Mouse (Mus musculus) hindbrain, embryonic 10.5 days (tissue): ENCODE measurements at regions not wholly inside any gene's neighbourhood (a gene's known extent, or its start where the extent isn't known, plus 50 kb on each side); places are given as distances from the start of the nearest gene placed in this dataset.
A peak's percentile ranks its signal among the peaks of the same experiment; 100 is the strongest.

Experiments used
- DNase-seq: peaks from one replicate; pipeline ENCODE4 v3.0.0-alpha.2; 2017; ENCODE audit warnings: low spot score
- H3K27ac ChIP-seq: fragments of 300-500 bp; sonication (generic); 2 replicates; pipeline ENCODE4 v1.5.1; 2016; ENCODE audit warnings: mild to moderate bottlenecking, moderate library complexity
- H3K27me3 ChIP-seq: fragments of 300-500 bp; sonication (generic); 2 replicates; pipeline ENCODE4 v1.6.1; 2016; ENCODE audit warnings: mild to moderate bottlenecking; ENCODE audit not compliant: poor library complexity, insufficient read depth, severe bottlenecking
- H3K36me3 ChIP-seq: fragments of 300-500 bp; sonication (generic); 2 replicates; pipeline ENCODE4 v1.6.1; 2016; ENCODE audit warnings: mild to moderate bottlenecking, moderate library complexity
- H3K4me1 ChIP-seq: fragments of 300-500 bp; sonication (generic); replicated peaks from 2 replicates; pipeline ENCODE4 v1.6.1; 2016; ENCODE audit warnings: mild to moderate bottlenecking
- H3K4me3 ChIP-seq: fragments of 300-500 bp; sonication (generic); 2 replicates; pipeline ENCODE4 v1.5.1; 2016; ENCODE audit warnings: mild to moderate bottlenecking, moderate library complexity
- H3K9me3 ChIP-seq: fragments of 300-500 bp; sonication (generic); 2 replicates; pipeline ENCODE4 v1.6.1; 2016; ENCODE audit warnings: mild to moderate bottlenecking, moderate library complexity
- WGBS: fragments of 180-500 bp; shearing (Covaris S2); methylation state at CpG from one replicate; pipeline ENCODE4 v1.1.7; 2016; 5-methylcytosine and 5-hydroxymethylcytosine counted together

DNA sequence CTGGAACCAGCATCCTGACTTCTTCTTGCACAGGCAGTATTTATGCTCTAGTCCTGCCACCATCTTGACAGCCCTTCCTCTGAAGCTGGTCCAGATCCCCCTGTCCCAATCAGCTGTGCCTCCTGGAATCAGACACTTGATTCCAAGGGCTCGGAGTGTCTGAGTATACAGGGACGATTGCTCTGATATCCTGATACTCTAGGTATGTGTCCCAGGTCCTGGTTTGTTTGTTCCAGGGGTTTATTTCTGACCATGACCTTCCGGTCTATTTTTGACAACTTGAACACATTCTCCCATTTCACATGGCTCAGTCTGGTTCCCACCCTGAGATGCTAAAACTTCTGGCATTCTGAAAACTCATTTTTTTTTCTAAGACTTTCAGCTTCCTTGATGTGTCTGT is 85.8 kb upstream of the 1700025G04Rik start:
- no peak overlapping the region for H3K4me3 ChIP-seq
- no peak overlapping the region for H3K27ac ChIP-seq
- H3K9me3 ChIP-seq = no peaks in the 10 kb centered on the region
- peaks cover 6% of the 10 kb centered on the region; the same call in 1 of the 2 replicates for H3K4me1 ChIP-seq
- 94% methylated on average over 3 of the region's 3 CpGs for WGBS
- H3K27me3 ChIP-seq = no peaks in the 10 kb centered on the region
- no peak for DNase-seq
- no peaks in the 10 kb centered on the region for H3K36me3 ChIP-seq

DNA sequence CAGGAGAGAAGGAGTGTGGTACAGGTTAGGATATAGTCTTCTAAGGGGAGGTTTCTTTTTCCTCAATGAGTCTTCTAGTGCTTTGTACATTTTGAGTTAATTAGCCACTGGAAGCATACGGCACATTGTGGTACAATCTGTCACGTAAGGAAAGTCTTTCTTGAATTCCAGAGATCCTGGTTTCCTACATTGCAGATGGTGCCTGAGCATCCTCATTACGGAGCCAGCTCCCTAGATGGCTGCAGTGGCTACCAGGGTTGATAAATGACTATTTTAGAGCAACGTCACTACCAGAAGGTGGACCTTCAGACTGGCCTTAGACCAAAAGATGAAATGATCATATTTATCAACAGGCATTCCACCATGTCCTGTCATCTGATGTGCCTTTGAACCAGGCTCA is 84.5 kb upstream of the 1700025G04Rik start:
- Histone ChIP-seq H3K4me1 (peaks cover 8% of the 10 kb centered on the region), H3K27me3 (no peaks in the 10 kb centered on the region), H3K4me3 (no peak overlapping the region), H3K9me3 (no peaks in the 10 kb centered on the region), H3K36me3 (no peaks in the 10 kb centered on the region), H3K27ac (no peak overlapping the region)
- DNase-seq = no peak
- 90% methylated on average over 4 of the region's 4 CpGs for WGBS

DNA sequence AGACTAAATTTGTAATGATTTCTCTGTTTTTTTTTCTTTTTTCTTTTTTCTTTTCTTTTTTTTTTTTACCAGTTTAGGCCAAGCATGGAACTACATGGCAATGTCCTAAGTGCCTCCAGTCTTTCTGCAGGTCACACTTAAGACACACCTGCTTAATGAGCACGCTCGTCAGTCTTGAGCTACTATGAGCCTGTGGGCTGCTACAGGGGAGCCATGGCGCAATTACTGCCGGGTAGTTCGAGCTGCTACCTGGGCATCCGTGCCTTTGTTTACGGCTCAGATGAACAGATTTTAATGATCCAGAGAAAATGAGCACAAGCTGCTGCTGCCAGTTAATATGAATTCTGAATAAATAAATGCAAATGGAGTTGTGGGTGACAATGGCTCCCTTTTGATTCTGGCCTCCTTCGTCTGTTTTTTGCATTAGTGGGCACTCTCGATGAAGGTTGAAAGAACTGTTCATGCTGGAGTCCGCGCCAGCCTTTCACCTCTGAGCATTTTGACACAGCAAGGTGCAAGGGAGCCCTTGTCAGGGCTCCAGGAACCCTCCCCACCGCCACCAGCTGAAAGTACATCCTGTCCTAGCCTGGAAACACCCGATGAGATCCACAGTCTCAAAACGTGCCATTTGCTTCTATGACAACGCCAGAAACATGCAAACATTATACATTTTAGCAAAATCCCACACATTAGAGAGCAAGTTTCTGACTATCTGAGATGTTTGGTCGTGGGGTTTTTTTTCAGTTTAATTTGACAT is 81.3 kb upstream of the 1700025G04Rik start:
- Histone ChIP-seq H3K27ac (no peak overlapping the region), H3K4me3 (no peak overlapping the region), H3K27me3 (no peaks in the 10 kb centered on the region), H3K36me3 (no peaks in the 10 kb centered on the region), H3K4me1 (peaks cover 10% of the 10 kb centered on the region), H3K9me3 (no peaks in the 10 kb centered on the region)
- no peak for DNase-seq
- WGBS = 76% methylated on average over 16 of the region's 16 CpGs

DNA sequence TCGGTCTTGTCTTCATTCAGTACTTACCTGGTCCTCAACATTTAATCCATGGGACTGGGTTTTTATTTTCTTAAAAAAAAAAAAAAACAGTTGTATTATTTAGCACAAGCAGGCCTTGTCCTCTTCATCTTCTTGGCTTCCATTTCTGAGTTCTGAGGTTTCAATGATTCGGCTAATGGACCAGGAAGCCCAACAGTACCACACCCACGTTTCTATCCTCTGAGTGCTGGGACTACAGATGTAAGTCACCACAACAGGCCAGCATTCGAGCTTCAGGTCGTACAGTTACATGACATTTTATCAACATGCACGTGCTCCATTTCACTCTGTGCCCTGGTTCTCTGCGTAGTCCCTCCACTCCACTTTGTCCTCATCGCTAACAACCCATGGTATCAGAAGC is 80.7 kb upstream of the 1700025G04Rik start:
- Histone ChIP-seq H3K36me3 (no peaks in the 10 kb centered on the region), H3K4me3 (no peak overlapping the region), H3K27me3 (no peaks in the 10 kb centered on the region), H3K4me1 (peaks cover 13% of the 10 kb centered on the region), H3K27ac (no peak overlapping the region), H3K9me3 (no peaks in the 10 kb centered on the region)
- WGBS = 92% methylated on average over 8 of the region's 8 CpGs
- DNase-seq = no peak

DNA sequence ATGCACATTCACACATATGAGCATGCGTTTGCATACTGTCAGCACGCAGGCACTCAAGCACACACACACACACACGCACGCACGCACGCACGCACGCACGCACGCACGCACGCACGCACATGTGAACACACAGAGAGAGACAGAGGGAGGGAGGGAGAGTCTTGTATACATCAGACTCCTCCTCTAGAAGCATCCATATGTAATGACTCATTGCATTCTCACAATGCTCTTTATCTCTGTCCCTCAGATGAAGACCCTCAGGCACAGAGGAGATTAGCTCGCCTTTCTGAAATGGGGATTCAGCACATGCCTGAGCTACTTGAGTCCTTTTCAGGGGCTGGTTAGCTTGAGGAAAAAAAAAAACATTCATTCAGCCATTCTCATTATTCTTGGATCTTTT is 79.6 kb upstream of the 1700025G04Rik start:
- peaks cover 24% of the 10 kb centered on the region for H3K4me1 ChIP-seq
- WGBS = 85% methylated on average over 14 of the region's 14 CpGs
- no peak for DNase-seq
- no peaks in the 10 kb centered on the region for H3K36me3 ChIP-seq
- no peaks in the 10 kb centered on the region for H3K9me3 ChIP-seq
- peak overlapping the region; percentile 43; the same call in 1 of the 2 replicates for H3K27ac ChIP-seq
- H3K27me3 ChIP-seq = no peaks in the 10 kb centered on the region
- H3K4me3 ChIP-seq = no peak overlapping the region

DNA sequence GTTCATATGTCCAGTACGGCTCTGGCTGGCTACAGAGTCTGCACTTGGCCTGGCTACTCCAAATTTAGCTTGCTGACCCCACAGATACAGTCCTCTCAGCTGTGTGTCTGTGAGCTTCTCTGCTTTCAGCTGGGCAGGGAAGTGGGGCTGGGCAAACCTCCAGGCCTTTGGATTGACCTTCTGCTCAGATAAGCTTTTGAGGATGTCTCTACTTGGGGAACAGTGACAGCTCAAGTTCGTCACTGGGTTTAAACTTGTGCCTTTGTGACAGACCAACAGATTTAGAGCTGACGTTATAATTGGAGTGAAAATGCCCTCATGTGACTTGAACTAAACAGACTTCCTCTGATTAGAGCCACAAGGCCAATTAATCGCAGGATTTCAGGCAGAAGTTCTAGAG is 78.4 kb upstream of the 1700025G04Rik start:
- Histone ChIP-seq H3K36me3 (no peaks in the 10 kb centered on the region), H3K9me3 (no peaks in the 10 kb centered on the region), H3K4me1 (peaks cover 30% of the 10 kb centered on the region), H3K27me3 (no peaks in the 10 kb centered on the region), H3K27ac (no peak overlapping the region), H3K4me3 (no peak overlapping the region)
- WGBS = 89% methylated on average over 4 of the region's 4 CpGs
- DNase-seq = no peak

DNA sequence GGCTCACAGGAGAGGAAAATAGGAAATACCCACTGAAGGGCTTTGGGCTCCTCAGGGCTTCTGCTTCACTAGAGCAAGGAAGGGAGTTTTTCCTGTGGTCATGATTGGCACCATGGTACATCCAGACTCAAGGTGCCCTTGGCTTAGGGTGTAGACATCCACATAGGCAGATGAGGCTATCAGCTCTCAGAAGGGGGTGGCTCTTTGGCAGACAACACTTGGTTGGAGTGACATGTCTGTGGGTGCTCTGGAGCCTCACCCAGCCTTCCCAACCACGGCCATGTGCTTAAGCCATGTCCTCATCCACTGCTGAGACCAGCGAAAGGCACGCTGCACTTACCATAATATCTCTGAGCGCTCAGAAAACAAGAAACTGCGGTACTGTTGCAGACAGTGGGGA is 77.8 kb upstream of the 1700025G04Rik start:
- 91% methylated on average over 5 of the region's 5 CpGs for WGBS
- Histone ChIP-seq H3K27ac (no peak overlapping the region; the same call in 1 of the 2 replicates), H3K4me3 (no peak overlapping the region), H3K9me3 (no peaks in the 10 kb centered on the region), H3K36me3 (no peaks in the 10 kb centered on the region), H3K4me1 (peaks cover 30% of the 10 kb centered on the region), H3K27me3 (no peaks in the 10 kb centered on the region)
- no peak for DNase-seq

DNA sequence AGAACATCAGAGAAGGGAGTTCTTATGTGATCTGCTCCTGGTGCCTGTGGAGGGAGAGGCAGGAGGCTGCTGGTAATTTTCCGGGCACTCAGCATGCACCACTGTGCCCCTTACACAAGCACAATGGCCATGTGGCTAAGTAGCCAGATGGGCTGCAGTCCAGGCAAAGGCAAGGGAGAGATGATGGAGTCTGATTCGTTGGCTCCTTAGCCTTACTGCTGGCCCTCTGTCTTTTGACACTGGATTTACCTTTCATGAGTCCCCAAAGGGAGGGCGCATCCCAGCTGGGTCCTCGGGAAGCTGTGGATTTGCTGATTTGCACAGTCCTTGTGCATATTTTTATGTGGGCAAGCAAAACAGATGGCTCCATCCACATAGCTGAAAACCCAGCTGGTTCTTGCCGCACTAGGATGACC is 75.6 kb upstream of the 1700025G04Rik start:
- Histone ChIP-seq H3K4me3 (no peak overlapping the region), H3K27me3 (no peaks in the 10 kb centered on the region), H3K36me3 (no peaks in the 10 kb centered on the region), H3K27ac (peak overlapping the region; percentile 82), H3K9me3 (no peaks in the 10 kb centered on the region), H3K4me1 (peaks cover 24% of the 10 kb centered on the region)
- peak; percentile 53 for DNase-seq
- WGBS = 55% methylated on average over 5 of the region's 5 CpGs

DNA sequence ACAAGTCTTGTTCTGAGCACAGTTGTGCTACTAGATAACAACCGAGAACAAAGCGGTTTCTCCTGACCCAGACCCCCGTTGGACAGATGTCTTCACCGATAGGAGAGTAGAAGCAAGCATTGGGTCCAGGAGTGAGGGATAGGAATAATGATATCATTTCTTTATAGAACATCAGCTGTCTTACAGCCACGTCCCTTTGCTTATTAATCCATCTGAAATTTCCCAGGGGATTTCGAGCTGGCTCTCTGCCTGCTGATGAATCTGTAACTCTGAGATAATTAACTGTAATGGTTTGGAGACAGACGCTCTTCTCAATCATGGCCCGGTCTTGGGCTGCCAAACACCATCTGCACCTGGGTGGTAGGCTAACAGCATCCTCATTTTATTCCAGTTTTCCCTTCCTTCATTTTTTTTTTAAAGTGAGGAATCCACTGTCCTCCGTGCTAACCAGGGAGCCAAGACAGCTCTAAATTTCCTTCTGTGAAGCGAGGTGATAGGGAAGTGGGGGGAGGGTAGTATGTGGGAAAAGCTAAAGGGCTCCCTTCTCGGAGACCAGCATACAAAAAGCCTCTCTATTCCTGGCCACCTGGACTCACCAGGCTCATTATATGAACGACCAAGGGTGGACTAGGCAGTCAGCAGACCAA is 75.0 kb upstream of the 1700025G04Rik start:
- Histone ChIP-seq H3K4me3 (no peak overlapping the region), H3K36me3 (no peaks in the 10 kb centered on the region), H3K27ac (peak overlapping the region; percentile 82), H3K9me3 (no peaks in the 10 kb centered on the region), H3K4me1 (peaks cover 24% of the 10 kb centered on the region), H3K27me3 (no peaks in the 10 kb centered on the region)
- DNase-seq = peak; percentile 8
- WGBS = 60% methylated on average over 12 of the region's 12 CpGs

DNA sequence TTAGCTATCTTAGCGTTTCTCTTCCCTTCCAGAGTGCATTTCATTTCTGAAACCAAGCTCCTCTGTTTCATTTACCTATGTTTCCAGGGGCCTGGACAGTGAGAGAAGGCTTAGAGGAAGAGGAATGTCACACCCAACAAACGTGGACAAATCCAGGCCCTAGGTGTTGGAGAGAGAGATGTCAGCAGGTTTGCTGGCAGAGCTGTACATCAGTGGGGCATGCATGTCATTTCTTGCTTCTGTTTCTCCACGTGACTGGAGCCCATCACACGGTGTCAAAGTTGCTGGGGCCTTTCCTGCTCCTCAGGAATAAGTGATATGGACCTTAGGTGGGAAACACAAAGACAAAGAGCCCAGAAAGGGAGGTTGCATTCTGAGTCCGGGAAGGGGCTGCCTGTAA is 74.3 kb upstream of the 1700025G04Rik start:
- no peaks in the 10 kb centered on the region for H3K27me3 ChIP-seq
- 78% methylated on average over 5 of the region's 5 CpGs for WGBS
- no peak for DNase-seq
- no peak overlapping the region for H3K4me3 ChIP-seq
- H3K36me3 ChIP-seq = no peaks in the 10 kb centered on the region
- peak overlapping the region; percentile 82 for H3K27ac ChIP-seq
- peaks cover 20% of the 10 kb centered on the region for H3K4me1 ChIP-seq
- H3K9me3 ChIP-seq = no peaks in the 10 kb centered on the region

DNA sequence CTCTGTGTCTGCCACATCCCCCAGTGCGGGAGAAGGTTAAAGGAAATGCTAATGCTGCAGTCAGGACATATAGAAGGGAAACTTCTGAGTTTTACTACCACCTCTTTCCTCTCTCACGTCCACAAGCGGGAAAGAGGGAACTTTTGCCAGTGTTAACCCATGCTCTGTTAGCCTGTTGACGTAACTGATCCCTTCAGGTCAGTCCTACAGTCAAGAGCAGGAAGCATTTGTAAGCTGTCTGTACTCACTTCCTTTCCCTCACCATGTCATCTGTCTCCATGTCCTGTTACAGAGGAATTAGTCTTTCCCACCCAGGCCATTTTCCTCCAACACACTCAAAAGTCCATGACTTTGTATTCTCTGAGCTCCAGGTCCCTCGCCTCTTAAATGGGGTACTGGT is 62.5 kb upstream of the 1700025G04Rik start:
- WGBS = 85% methylated on average over 5 of the region's 5 CpGs

DNA sequence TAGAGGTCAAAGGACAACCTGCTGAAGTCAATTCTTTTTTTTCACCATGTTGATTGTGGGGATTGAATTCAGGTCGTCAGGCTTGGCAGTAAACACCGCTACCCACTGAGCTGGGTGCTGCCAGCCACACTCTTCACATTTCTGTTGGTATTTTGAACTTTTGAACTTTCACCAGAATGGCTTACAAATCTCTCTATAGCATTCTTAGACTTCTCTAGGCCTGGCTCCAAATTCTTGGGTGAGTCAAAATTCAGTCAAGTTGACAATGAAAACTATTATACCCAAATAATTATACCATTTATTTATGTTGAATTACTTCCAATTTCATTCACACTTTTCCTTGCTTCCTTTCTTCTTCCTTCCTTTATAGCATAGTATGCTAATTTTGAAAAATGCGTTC is 58.8 kb upstream of the 1700025G04Rik start:
- no peak for DNase-seq
- Histone ChIP-seq H3K36me3 (no peaks in the 10 kb centered on the region), H3K27me3 (no peaks in the 10 kb centered on the region), H3K4me1 (no peaks in the 10 kb centered on the region), H3K9me3 (peaks cover 3% of the 10 kb centered on the region; the same call in 1 of the 2 replicates), H3K27ac (no peak overlapping the region), H3K4me3 (no peak overlapping the region)
- 76% methylated on average over 3 of the region's 3 CpGs for WGBS

More for the DNA sequence above, 62.5 kb upstream of the 1700025G04Rik start:
- Histone ChIP-seq H3K27ac (no peak overlapping the region), H3K4me1 (no peaks in the 10 kb centered on the region), H3K36me3 (no peaks in the 10 kb centered on the region), H3K27me3 (no peaks in the 10 kb centered on the region), H3K4me3 (no peak overlapping the region), H3K9me3 (no peaks in the 10 kb centered on the region)
- DNase-seq = no peak

DNA sequence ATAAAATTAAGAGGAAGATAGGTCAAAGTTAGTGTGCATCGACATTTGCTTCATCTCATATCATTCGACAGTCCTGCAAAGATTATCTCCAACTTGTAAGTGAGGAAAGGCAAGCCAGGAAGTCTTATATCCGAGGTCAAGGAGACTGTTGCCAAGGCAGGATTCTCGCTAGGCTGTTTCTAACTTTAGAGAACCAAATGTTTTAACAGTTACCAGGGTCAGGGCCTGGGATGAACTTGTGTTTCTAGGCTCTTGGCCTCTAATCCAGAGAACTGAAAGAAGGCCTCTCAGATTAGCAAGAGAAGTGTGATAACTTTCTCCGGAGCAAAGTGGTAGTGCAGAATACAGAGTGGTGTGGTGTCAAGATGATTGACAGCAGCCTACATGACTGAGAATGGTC is 50.2 kb upstream of the 1700025G04Rik start:
- Histone ChIP-seq H3K4me3 (no peak overlapping the region), H3K4me1 (no peaks in the 10 kb centered on the region), H3K9me3 (peaks cover 6% of the 10 kb centered on the region; the same call in 1 of the 2 replicates), H3K27ac (no peak overlapping the region), H3K27me3 (no peaks in the 10 kb centered on the region), H3K36me3 (no peaks in the 10 kb centered on the region)
- 91% methylated on average over 5 of the region's 5 CpGs for WGBS
- no peak for DNase-seq
